Mouse (Mus musculus): Measurements from ENCODE around the gene H2afb3.
A peak's percentile ranks its signal among the peaks of the same experiment; 100 is the strongest.
"Not testable (repeated sequence)": the region's sequence is repeated elsewhere in the genome, so short reads cannot be mapped to it uniquely, and the experiment has no call there.

H2afb3 gene

DNA sequence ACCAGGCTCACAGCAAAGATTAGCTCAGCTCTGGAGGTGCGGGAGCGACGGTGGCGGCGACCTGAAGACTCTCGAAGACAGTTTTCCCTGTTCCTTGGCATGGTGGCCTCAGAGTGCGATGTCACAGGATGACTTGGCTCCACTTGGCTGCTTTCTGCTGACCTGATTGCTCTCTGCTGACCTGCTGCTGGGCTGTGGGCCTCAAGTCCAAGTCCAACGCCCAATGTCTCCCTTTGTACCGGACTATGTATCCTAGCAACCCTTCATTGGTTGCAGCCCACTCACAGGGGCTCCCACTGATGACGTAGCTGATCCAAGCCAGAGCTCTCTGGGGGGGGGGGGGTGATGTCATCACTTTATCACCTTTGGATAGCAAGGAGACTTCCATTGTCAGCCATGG is at the start of gene H2afb3:
TSS of gene H2afb3 (minus strand) at position 101 of the 400 bp plus-strand sequence.
- DNase-seq: not testable (repeated sequence)

GRCm38 (mm10) chrX:120301469-120302175 is 11.3 kb downstream of the H2afb3 start:
- DNase-seq: no peak

DNA sequence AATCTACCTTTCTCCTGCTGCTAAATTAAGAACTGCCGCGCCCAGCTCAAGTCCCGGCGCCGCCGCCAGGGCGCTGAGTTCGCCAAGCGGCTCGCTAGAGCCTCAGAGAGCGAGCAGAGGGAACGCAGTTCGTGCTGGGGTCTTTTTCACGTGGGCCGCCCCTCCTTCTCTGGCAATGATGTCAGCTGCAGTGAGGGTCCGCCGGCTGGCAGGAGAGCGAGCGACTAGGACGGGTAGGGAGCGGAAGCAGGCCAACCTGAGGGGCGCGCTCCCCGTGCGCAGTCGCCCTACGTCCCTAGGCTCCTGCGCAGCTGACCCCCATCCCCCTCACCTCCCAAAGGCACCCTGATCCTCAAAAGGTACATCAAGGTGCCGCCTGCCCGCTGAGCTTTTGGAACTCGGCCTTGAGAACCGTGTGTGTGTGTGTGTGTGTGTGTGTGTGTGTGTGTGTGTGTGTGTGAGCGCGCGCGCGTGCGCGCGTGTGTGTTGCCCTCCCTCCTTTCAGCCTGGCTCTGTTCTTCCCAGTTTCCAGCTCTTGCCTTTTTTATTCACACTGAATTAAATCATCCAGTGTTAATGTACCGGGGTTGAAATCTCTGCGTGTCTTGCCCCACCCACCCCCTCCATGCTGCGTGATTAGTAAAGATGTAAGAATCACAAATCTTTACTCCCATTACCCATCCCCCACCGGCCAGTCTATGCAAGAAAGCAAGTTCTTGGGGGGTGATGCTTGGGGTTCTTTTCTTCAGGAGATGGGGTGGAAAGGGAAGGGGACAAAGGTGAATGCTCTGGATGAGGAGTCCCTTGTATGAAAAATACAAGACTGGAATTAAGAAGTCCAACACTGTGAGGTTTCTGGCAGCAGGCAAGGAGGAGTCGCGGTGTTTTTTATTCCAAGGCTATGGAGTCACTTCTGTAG is 19.8 kb downstream of the H2afb3 start:
- DNase-seq: peak; percentile 37

DNA sequence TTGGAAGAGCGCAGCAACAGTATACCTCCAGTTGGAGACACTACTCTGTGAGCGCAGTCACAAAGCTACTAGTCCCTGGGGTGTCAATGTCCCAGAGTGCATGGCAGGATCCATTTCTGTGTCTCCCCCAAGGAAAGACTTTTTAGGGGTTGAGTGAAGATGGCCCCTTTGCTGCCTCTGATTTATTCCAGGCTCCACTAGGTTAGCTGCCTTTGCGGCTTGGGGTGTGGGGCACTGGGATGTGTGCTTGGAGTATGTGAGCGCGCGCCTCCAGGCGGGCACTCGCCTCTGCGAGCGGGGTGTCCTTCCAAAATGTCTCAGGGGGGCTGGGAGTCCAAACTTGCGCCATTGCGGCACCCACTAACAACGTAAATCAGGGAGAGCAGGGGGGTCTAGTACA is 21.2 kb downstream of the H2afb3 start:
- peak; percentile 14 for DNase-seq

DNA sequence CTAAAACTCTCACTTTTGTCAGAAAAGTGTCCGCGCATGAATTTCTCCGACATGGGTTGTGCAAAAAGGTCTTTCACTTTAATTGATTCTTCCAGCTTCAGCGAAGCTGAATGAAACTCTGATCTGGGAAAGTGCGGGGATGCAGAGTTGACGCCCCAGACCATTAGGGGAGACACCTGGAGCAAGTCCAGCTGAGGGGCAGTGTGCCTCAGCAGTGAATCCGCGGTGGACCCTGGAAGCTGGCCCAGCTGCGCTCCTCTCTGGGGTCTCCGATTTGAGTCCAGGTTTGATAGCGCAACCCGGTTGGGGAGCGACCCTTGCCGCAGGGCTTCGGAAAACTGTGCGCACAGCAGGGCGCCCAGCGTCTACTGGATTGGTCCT is 22.0 kb downstream of the H2afb3 start:
- peak; percentile 4 for DNase-seq

GRCm38 (mm10) chrX:120290011-120290899 is 22.6 kb downstream of the H2afb3 start, which contains the start of gene Pcdh11x:
Gene Pcdh11x, plus strand, starts transcription at chrX:120290259.
- DNase-seq: peak; percentile 60

GRCm38 (mm10) chrX:120287502-120287901 is 25.4 kb downstream of the H2afb3 start:
- DNase-seq: no peak

DNA sequence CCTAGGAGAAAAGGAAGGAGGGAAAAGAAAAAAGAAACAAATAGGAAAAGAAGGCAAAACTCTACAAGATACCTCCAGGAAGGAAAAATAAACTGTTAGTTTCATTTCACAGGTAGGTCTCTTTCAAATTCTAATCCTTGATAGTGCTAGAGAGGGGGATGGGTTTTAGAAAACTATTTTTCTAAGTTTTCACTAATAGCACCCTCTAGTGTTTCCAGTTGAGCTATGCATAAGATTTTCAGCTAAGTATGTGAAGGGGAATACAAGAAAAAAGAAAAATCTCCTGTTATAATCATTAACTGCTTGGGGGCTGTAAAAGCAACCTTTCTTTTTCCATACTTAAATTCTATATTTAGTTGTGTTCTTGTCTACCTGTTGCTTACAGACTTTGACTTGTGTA is 27.4 kb downstream of the H2afb3 start:
- DNase-seq: no peak
